Mouse (Mus musculus) ES-E14 (cell line): ENCODE data around the gene Hist1h2ap.

ENCODE experiments used
- CHD2 ChIP-seq: IDR thresholded peaks from 2 replicates; pipeline ENCODE4 v1.6.1; 2014; ENCODE audit warnings: mild to moderate bottlenecking, low read depth, low read length, inconsistent platforms
- HCFC1 ChIP-seq: IDR thresholded peaks from 2 replicates; pipeline ENCODE4 v1.6.1; 2012; ENCODE audit warnings: low read length, inconsistent platforms, borderline replicate concordance; ENCODE audit not compliant: insufficient read depth
- MAFK ChIP-seq: IDR thresholded peaks from 2 replicates; pipeline ENCODE4 v1.6.1; 2014; ENCODE audit warnings: mild to moderate bottlenecking, low read depth, low read length, inconsistent platforms; ENCODE audit not compliant: insufficient read depth

GRCm38 (mm10) chr13:21828511-21828910, 4.8 kb downstream of the Hist1h2ap start:
- TF ChIP-seq MAFK (no peak), HCFC1 (no peak), CHD2 (no peak)
